Mouse (Mus musculus): ENCODE measurements around the gene Cyp2c37.
"Not testable (repeated sequence)": the region's sequence is repeated elsewhere in the genome, so short reads cannot be mapped to it uniquely, and the experiment has no call there.

Gene Cyp2c37

GRCm38 (mm10) chr19:39992140-39992539 is at the start of gene Cyp2c37:
Cyp2c37 (plus strand) TSS chr19:39992424.
- DNase-seq = not testable (repeated sequence)

- DNase-seq = not testable (repeated sequence)
Observed at GRCm38 (mm10) chr19:39960861-39961260, 31.4 kb upstream of the Cyp2c37 start.

- not testable (repeated sequence) for DNase-seq
Observed at GRCm38 (mm10) chr19:39971096-39971495, 21.1 kb upstream of the Cyp2c37 start.

GRCm38 (mm10) chr19:39989471-39989870 is 2.8 kb upstream of the Cyp2c37 start:
- DNase-seq = no peak
